Mouse (Mus musculus) heart, adult 2 months (tissue): ENCODE measurements around the gene Phf11b. TPM values are rescaled to one million over a fixed set of nuclear protein-coding genes. Genes with fewer than 3 reads are reported as not detected.
"Not testable (repeated sequence)": the region's sequence is repeated elsewhere in the genome, so short reads cannot be mapped to it uniquely, and the experiment has no call there.

Experiments used
- DNase-seq, 2 experiments: peaks; one replicate each; pipeline ENCODE4 v3.0.0; 2021
- H3K27ac ChIP-seq: fragments of 200-600 bp; 2 replicates; pipeline ENCODE4 v1.8.1; 2022
- H3K27me3 ChIP-seq: fragments of 200-500 bp; 2 replicates; pipeline ENCODE4 v1.6.1; 2012; ENCODE audit warnings: mild to moderate bottlenecking, low read length, inconsistent platforms, mixed read lengths; ENCODE audit not compliant: control insufficient read depth, insufficient read depth
- H3K36me3 ChIP-seq: fragments of 200-500 bp; 2 replicates; pipeline ENCODE4 v1.6.1; 2012; ENCODE audit warnings: low read length, inconsistent platforms; ENCODE audit not compliant: control insufficient read depth, insufficient read depth
- H3K4me1 ChIP-seq: fragments of 200-500 bp; 2 replicates; pipeline ENCODE4 v1.6.1; 2011; ENCODE audit warnings: low read length; ENCODE audit not compliant: control insufficient read depth, insufficient read depth
- H3K4me3 ChIP-seq: fragments of 200-600 bp; 2 replicates; pipeline ENCODE4 v1.8.1; 2022
- H3K79me2 ChIP-seq: fragments of 200-500 bp; replicated peaks from 2 replicates; pipeline ENCODE4 v1.6.1; 2012; ENCODE audit warnings: mild to moderate bottlenecking, inconsistent platforms, low read length, moderate library complexity, mixed read lengths; ENCODE audit not compliant: control insufficient read depth, insufficient read depth
- H3K9ac ChIP-seq: fragments of 200-500 bp; 2 replicates; pipeline ENCODE4 v1.6.1; 2012; ENCODE audit warnings: low read depth, mild to moderate bottlenecking, control low read depth, inconsistent platforms, low read length, mixed read lengths
- CTCF ChIP-seq: fragments of 200-600 bp; IDR thresholded peaks from 2 replicates; pipeline ENCODE4 v1.8.1; 2022; ENCODE audit warnings: antibody characterized with exemption, mild to moderate bottlenecking, moderate library complexity
- EP300 ChIP-seq: fragments of 200-500 bp; IDR thresholded peaks from 2 replicates; pipeline ENCODE4 v1.6.1; 2011; ENCODE audit warnings: low read depth, low read length, control low read depth; ENCODE audit not compliant: insufficient read depth
- POLR2A ChIP-seq: fragments of 200-500 bp; IDR thresholded peaks from 2 replicates; pipeline ENCODE4 v1.6.1; 2011; ENCODE audit warnings: mild to moderate bottlenecking, low read depth, low read length, control low read depth; ENCODE audit not compliant: insufficient read depth
- WGBS: fragments of 180-500 bp; shearing (Covaris S2); methylation state at CpG from one replicate; pipeline ENCODE4 v1.1.7; 2018; 5-methylcytosine and 5-hydroxymethylcytosine counted together
- intact Hi-C: fragments of 180-260 bp; cut with DNase I; formaldehyde crosslinking; loops from one replicate; pipeline ENCODE4 v1.15.1; 2025
- polyA plus RNA-seq: library from polyadenylated mRNA; depleted of rRNA; stranded (reverse); fragments of >200 nt; gene quantifications from 2 replicates; pipeline ENCODE4 v1.2.3, GENCODE M21; 2012
- total RNA-seq, 2 experiments: library from RNA; stranded (reverse); gene quantifications; 2 replicates each; pipeline ENCODE4 v1.2.3; 2021

Phf11b gene
- total and polyA plus RNA-seq, 3 experiments = 0.53 to 1.0 (median 0.73) TPM

GRCm38 (mm10) chr14:59339541-59339940 is 1.6 kb downstream of the Phf11b start:
- Histone ChIP-seq H3K27ac (no peak overlapping the region), H3K36me3 (no peaks in the 10 kb centered on the region), H3K9ac (no peak overlapping the region), H3K79me2 (no peaks in the 10 kb centered on the region), H3K4me1 (no peaks in the 10 kb centered on the region), H3K27me3 (no peaks in the 10 kb centered on the region), H3K4me3 (no peak overlapping the region)
- intact Hi-C loops = no loop called here
- no peak for TF ChIP-seq CTCF
- no peak for TF ChIP-seq POLR2A
- no peak for TF ChIP-seq EP300
- WGBS = 75% methylated on average over 1 of the region's 1 CpGs
- DNase-seq = no peak

DNA sequence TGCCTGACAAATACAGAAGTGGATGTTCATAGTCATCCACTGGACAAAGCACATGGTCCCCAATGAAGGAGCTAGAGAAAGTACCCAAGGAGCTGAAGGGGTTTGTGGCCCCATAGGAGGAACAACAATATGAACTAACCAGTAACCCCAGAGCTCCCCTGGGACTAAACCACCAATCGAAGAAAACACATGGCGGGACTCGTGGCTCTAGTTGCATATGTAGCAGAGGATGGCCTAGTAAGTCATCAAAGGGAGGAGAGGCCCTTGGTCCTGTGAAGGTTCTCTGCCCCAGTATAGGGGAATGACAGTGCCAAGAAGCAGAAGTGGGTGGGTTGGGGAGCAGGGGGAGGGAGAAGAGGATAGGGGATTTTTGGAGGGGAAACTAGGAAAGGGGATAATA is 5.1 kb downstream of the Phf11b start:
- H3K27me3 ChIP-seq, H3K36me3 ChIP-seq, H3K27ac ChIP-seq, H3K4me3 ChIP-seq, intact Hi-C loops, H3K4me1 ChIP-seq, H3K9ac ChIP-seq, DNase-seq, H3K79me2 ChIP-seq: not testable (repeated sequence)
- 76% methylated on average over 3 of the region's 3 CpGs for WGBS

DNA sequence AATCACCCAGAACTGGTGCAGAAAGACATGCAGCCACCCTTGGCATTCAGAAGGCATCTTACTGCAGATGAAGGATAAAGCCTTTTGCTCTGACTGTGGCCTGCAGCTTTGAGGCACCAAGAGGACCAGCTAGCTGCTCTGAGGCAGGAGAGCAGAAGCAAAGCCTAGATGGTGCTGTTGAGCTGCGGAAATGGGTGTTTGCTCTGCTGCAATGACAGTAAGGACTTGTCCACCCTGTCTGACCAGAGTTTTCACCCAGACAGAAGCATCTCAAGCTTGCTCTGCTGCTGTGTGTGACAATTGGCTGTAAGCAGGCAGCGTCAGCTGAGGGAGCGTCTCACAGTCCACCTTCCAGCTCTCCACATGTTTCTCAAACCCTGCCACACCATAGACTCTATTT is 10.7 kb downstream of the Phf11b start:
- DNase-seq = peak; percentile 4 to 23
- WGBS = 43% methylated on average over 3 of the region's 3 CpGs
- H3K27ac ChIP-seq, H3K9ac ChIP-seq, H3K79me2 ChIP-seq, H3K4me1 ChIP-seq, H3K27me3 ChIP-seq, H3K4me3 ChIP-seq, H3K36me3 ChIP-seq: not testable (repeated sequence)
- peak; percentile 52 for TF ChIP-seq CTCF
- intact Hi-C loops = loop anchor here (5.0 kb wide), 1 partner anchor 227 kb away; no protein-coding TSS in a partner anchor

GRCm38 (mm10) chr14:59319970-59320369 is 21.2 kb downstream of the Phf11b start:
- H3K4me3 ChIP-seq, DNase-seq, H3K36me3 ChIP-seq, H3K79me2 ChIP-seq, H3K4me1 ChIP-seq, H3K9ac ChIP-seq, H3K27ac ChIP-seq, H3K27me3 ChIP-seq: not testable (repeated sequence)
- intact Hi-C loops = loop anchor here (10.0 kb wide), 1 partner anchor 85 kb away; no protein-coding TSS in a partner anchor
- WGBS = 86% methylated on average over 6 of the region's 6 CpGs

DNA sequence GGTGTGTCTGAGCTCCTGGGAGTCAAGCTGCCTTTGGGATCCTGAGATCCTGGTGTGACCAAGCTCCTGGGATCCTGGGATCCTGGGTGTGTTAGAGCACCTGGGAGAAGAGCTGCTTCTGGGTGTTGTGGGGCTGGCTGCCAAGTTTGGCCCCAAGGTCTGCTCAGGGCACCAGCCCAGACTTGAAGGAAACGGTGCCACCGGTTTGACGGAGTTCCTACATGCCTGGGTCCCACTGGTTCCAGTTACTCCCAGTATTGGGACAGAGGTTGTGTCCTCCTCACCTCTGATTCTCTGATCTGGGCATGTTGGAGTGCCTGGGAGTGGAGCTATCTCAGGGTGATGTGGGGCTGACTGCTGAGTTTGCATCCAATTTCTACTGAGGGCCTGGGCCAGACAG is 22.1 kb downstream of the Phf11b start:
- H3K36me3 ChIP-seq, H3K9ac ChIP-seq, H3K4me1 ChIP-seq, H3K27ac ChIP-seq, DNase-seq, H3K4me3 ChIP-seq, H3K79me2 ChIP-seq, H3K27me3 ChIP-seq, intact Hi-C loops: not testable (repeated sequence)
- 80% methylated on average over 3 of the region's 3 CpGs for WGBS

- WGBS = 55% methylated on average over 1 of the region's 1 CpGs
These were observed 43.8 kb downstream of the Phf11b start, which contains the start of gene Phf11a for GRCm38 (mm10) chr14:59297391-59297790. Phf11a (minus strand) TSS chr14:59297522.

DNA sequence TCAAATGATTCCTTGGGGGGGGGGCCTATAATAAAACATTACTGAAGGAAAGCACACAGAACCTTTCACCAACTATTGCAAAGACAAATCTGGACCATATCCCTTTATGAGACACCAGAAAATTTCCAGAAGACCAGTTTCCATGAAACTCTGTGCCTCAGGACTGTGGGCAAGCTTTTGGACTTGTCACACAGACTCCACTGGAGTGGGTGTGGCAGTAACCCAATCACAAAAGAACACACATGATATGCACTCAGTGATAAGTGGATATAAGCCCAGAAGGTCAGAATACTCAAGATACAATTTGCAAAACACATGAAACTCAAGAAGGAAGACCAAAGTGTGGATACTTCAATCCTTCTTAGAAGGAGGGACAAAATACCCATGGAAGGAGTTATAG is 49.4 kb downstream of the Phf11b start:
- H3K36me3 ChIP-seq, H3K79me2 ChIP-seq, intact Hi-C loops, H3K27ac ChIP-seq, H3K27me3 ChIP-seq, DNase-seq, H3K4me1 ChIP-seq, H3K4me3 ChIP-seq, H3K9ac ChIP-seq: not testable (repeated sequence)

More at GRCm38 (mm10) chr14:59297391-59297790, 43.8 kb downstream of the Phf11b start, which contains the start of gene Phf11a:
- H3K36me3 ChIP-seq, H3K27me3 ChIP-seq, H3K79me2 ChIP-seq, H3K4me3 ChIP-seq, H3K27ac ChIP-seq, H3K4me1 ChIP-seq, H3K9ac ChIP-seq, intact Hi-C loops: not testable (repeated sequence)
- DNase-seq = peak in 1 of 2 experiments; percentile 20

GRCm38 (mm10) chr14:59274961-59275360 is 66.2 kb downstream of the Phf11b start:
- DNase-seq, H3K79me2 ChIP-seq, H3K27ac ChIP-seq, H3K4me3 ChIP-seq, intact Hi-C loops, H3K4me1 ChIP-seq, H3K36me3 ChIP-seq, H3K9ac ChIP-seq, H3K27me3 ChIP-seq: not testable (repeated sequence)
- 79% methylated on average over 4 of the region's 4 CpGs for WGBS
